Mouse (Mus musculus): ENCODE results near the gene Mrpl23. TPM values are rescaled to one million over a fixed set of nuclear protein-coding genes. Genes with fewer than 3 reads are reported as not detected.
A peak's percentile ranks its signal among the peaks of the same experiment; 100 is the strongest.

Gene Mrpl23
- polyA plus RNA-seq, 2 experiments: 14.4 to 45.9 TPM

- Histone ChIP-seq H3K27ac (peak overlapping the region; percentile 44; the same call in 1 of the 2 replicates), H3K9ac (replicated peaks) (no peak overlapping the region), H3K36me3 (replicated peaks; ENCODE audit: control insufficient read depth, insufficient read depth, low read depth) (no peaks in the 10 kb centered on the region), H3K27me3 (ENCODE audit: control insufficient read depth, insufficient read depth, low read length) (no peaks in the 10 kb centered on the region), H3K4me1 (replicated peaks; ENCODE audit: control insufficient read depth in 2 of 2, insufficient read depth in 2 of 2, low read length in 1 of 2) (peaks cover 9 to 44% of the 10 kb centered on the region in 2 experiments), H3K4me2 (ENCODE audit: low read depth) (no peak overlapping the region), H3K4me3 (ENCODE audit: insufficient read depth in 1 of 2, low read depth in 2 of 2, low read length in 2 of 2) (no peak overlapping the region), H3K9me3 (ENCODE audit: control insufficient read depth, low read length) (no peaks in the 10 kb centered on the region)
- WGBS (ENCODE audit: insufficient replicate concordance): 71% methylated on average over 4 of the region's 4 CpGs
- ATAC-seq (ENCODE audit: insufficient read depth): no peak
- no peak for DNase-seq (ENCODE audit: low read depth in 3 of 3, low spot score in 3 of 3)
- no peak for TF ChIP-seq EP300 (IDR thresholded peaks at IDR 0.05; ENCODE audit: low read depth)
- no peak for TF ChIP-seq CTCF (IDR thresholded peaks at IDR 0.05; ENCODE audit: low read depth)
Observed at GRCm38 (mm10) chr7:142535116-142535515, 2.6 kb downstream of the Mrpl23 start.

DNA sequence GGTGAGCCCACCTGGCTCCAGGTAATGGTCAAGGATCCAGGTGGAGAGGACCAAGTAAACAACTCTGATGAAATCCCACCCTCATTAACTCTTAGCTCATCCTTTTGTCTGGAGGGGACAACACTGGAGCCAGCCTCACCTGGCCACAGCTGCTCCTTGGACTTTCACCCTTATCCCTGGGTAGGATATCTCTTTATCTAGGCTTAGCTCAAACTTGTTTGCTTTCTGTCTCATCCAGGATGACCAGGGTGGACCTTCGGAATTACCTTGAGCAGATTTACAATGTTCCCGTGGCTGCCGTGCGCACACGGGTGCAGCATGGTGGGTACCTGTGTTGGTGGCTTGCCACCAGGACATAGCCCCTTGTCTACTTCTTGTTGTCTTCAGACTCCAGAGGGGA, 3.3 kb downstream of the Mrpl23 start:
- ATAC-seq (ENCODE audit: insufficient read depth) (no peak), DNase-seq (ENCODE audit: low read depth in 3 of 3, low spot score in 3 of 3) (no peak)
- no peak for TF ChIP-seq EP300 (IDR thresholded peaks at IDR 0.05; ENCODE audit: low read depth)
- TF ChIP-seq CTCF (IDR thresholded peaks at IDR 0.05; ENCODE audit: low read depth): no peak
- 78% methylated on average over 5 of the region's 5 CpGs for WGBS (ENCODE audit: insufficient replicate concordance)
- no peaks in the 10 kb centered on the region for H3K9me3 ChIP-seq (ENCODE audit: control insufficient read depth, low read length)
- no peak overlapping the region for H3K27ac ChIP-seq
- H3K9ac ChIP-seq (replicated peaks): no peak overlapping the region
- H3K4me1 ChIP-seq (replicated peaks; ENCODE audit: control insufficient read depth in 2 of 2, insufficient read depth in 2 of 2, low read length in 1 of 2): peaks cover 9 to 46% of the 10 kb centered on the region in 2 experiments
- no peak overlapping the region for H3K4me3 ChIP-seq (ENCODE audit: insufficient read depth in 1 of 2, low read depth in 2 of 2, low read length in 2 of 2)
- no peak overlapping the region for H3K4me2 ChIP-seq (ENCODE audit: low read depth)
- no peaks in the 10 kb centered on the region; the same call in 1 of the 2 replicates for H3K36me3 ChIP-seq (replicated peaks; ENCODE audit: control insufficient read depth, insufficient read depth, low read depth)
- H3K27me3 ChIP-seq (ENCODE audit: control insufficient read depth, insufficient read depth, low read length): no peaks in the 10 kb centered on the region

DNA sequence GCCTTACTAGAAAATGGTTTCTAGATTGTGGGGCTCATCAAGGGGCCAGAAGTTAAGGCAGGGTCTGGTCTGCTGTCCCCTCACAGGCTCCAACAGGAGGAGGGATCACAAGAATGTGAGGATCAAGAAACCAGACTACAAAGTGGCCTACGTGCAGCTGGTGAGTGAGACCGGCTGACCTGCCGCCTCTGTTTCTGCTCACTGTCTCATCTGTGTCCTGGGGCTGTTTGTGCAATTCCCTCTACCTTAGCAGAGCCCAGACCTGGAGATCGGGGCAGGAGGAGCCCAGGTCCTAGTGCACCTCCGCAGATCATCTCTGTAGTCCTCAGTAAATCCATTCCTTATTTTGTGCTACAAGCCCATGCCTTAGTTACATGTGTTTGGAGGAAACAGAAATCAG, 4.7 kb downstream of the Mrpl23 start:
- Histone ChIP-seq H3K27ac (no peak overlapping the region), H3K9me3 (ENCODE audit: control insufficient read depth, low read length) (no peaks in the 10 kb centered on the region), H3K4me1 (replicated peaks; ENCODE audit: control insufficient read depth in 2 of 2, insufficient read depth in 2 of 2, low read length in 1 of 2) (peaks cover 9 to 50% of the 10 kb centered on the region in 2 experiments), H3K4me3 (ENCODE audit: insufficient read depth in 1 of 2, low read depth in 2 of 2, low read length in 2 of 2) (no peak overlapping the region), H3K27me3 (ENCODE audit: control insufficient read depth, insufficient read depth, low read length) (no peaks in the 10 kb centered on the region), H3K4me2 (ENCODE audit: low read depth) (no peak overlapping the region), H3K9ac (replicated peaks) (no peak overlapping the region), H3K36me3 (replicated peaks; ENCODE audit: control insufficient read depth, insufficient read depth, low read depth) (no peaks in the 10 kb centered on the region; the same call in 1 of the 2 replicates)
- DNase-seq (ENCODE audit: low read depth in 3 of 3, low spot score in 3 of 3) (no peak), ATAC-seq (ENCODE audit: insufficient read depth) (no peak)
- 84% methylated on average over 5 of the region's 5 CpGs for WGBS (ENCODE audit: insufficient replicate concordance)
- no peak for TF ChIP-seq EP300 (IDR thresholded peaks at IDR 0.05; ENCODE audit: low read depth)
- TF ChIP-seq CTCF (IDR thresholded peaks at IDR 0.05; ENCODE audit: low read depth): no peak

DNA sequence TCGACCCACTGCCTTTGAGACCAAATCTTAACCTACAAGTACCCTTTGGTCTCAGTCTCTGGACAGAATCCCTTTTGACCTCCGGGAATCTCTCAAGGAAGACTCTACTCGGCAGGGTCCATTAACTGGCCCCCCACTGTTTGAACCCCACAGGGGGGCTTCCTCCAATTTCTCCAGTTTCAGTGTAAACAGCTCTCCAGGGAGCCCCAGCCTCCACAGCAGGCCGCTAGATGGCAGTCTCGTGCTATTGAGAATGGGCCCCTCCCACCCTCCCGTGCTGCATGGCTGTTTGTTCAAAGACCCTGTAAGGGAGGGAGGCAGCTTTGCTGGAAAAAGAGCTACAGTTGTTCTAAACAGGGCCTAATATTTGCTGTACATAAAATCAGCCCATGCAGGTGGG, 5.4 kb downstream of the Mrpl23 start:
- Histone ChIP-seq H3K4me1 (replicated peaks; ENCODE audit: control insufficient read depth in 2 of 2, insufficient read depth in 2 of 2, low read length in 1 of 2) (peaks cover 7 to 46% of the 10 kb centered on the region in 2 experiments), H3K9me3 (ENCODE audit: control insufficient read depth, low read length) (no peaks in the 10 kb centered on the region), H3K4me2 (ENCODE audit: low read depth) (no peak overlapping the region), H3K9ac (replicated peaks) (no peak overlapping the region), H3K4me3 (ENCODE audit: insufficient read depth in 1 of 2, low read depth in 2 of 2, low read length in 2 of 2) (no peak overlapping the region), H3K36me3 (replicated peaks; ENCODE audit: control insufficient read depth, insufficient read depth, low read depth) (no peaks in the 10 kb centered on the region; the same call in 1 of the 2 replicates), H3K27ac (no peak overlapping the region), H3K27me3 (ENCODE audit: control insufficient read depth, insufficient read depth, low read length) (no peaks in the 10 kb centered on the region)
- TF ChIP-seq EP300 (IDR thresholded peaks at IDR 0.05; ENCODE audit: low read depth) (no peak), CTCF (IDR thresholded peaks at IDR 0.05; ENCODE audit: low read depth) (peak; percentile 77)
- DNase-seq (ENCODE audit: low read depth in 3 of 3, low spot score in 3 of 3): peak in 2 of 3 experiments; percentile 38 to 48
- ATAC-seq (ENCODE audit: insufficient read depth): no peak
- WGBS (ENCODE audit: insufficient replicate concordance): 14% methylated on average over 6 of the region's 6 CpGs

DNA sequence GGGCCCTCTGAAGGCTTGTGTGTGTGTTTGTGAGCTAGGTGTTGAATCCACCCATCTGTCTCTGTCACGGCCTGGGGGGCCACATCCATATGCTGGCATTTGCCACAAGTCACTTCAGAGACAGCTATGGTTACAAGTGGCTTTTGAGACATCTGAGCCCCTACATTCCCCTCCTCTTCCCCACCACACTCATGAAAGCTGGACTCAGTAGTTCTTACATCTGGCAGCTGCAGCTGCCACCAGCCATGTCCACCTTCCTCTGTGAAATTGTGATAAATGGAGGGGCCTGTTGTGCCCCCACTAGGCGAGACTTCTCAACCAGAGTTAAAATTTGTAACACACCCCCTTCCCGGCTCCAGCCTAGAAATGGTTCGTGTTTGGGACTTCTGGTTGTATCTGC, 5.8 kb downstream of the Mrpl23 start:
- Histone ChIP-seq H3K27ac (no peak overlapping the region), H3K36me3 (replicated peaks; ENCODE audit: control insufficient read depth, insufficient read depth, low read depth) (no peaks in the 10 kb centered on the region; the same call in 1 of the 2 replicates), H3K4me1 (replicated peaks; ENCODE audit: control insufficient read depth in 2 of 2, insufficient read depth in 2 of 2, low read length in 1 of 2) (peaks cover 7 to 46% of the 10 kb centered on the region in 2 experiments), H3K9ac (replicated peaks) (no peak overlapping the region), H3K4me2 (ENCODE audit: low read depth) (no peak overlapping the region), H3K9me3 (ENCODE audit: control insufficient read depth, low read length) (no peaks in the 10 kb centered on the region), H3K27me3 (ENCODE audit: control insufficient read depth, insufficient read depth, low read length) (no peaks in the 10 kb centered on the region), H3K4me3 (ENCODE audit: insufficient read depth in 1 of 2, low read depth in 2 of 2, low read length in 2 of 2) (no peak overlapping the region)
- WGBS (ENCODE audit: insufficient replicate concordance): 48% methylated on average over 4 of the region's 4 CpGs
- TF ChIP-seq EP300 (IDR thresholded peaks at IDR 0.05; ENCODE audit: low read depth) (no peak), CTCF (IDR thresholded peaks at IDR 0.05; ENCODE audit: low read depth) (no peak)
- no peak for ATAC-seq (ENCODE audit: insufficient read depth)
- DNase-seq (ENCODE audit: low read depth in 3 of 3, low spot score in 3 of 3): no peak

Data from liver, embryonic 14.5 days (tissue).